Mouse (Mus musculus) embryonic facial prominence, embryonic 14.5 days (tissue): ENCODE data around the gene Dpyd. TPM values are rescaled to one million over a fixed set of nuclear protein-coding genes. Genes with fewer than 3 reads are reported as not detected.

ENCODE experiments used
- ATAC-seq: fragments of 200-750 bp; cut with Nextera tagmentation; 2 replicates; pipeline ENCODE4 v1.8.0; 2017; ENCODE audit warnings: low read depth, moderate number of reproducible peaks, moderate TSS enrichment
- DNase-seq: peaks from one replicate; pipeline ENCODE4 v3.0.0-alpha.2; 2015; ENCODE audit warnings: low spot score
- H3K27ac ChIP-seq: fragments of 300-500 bp; sonication (generic); replicated peaks from 2 replicates; pipeline ENCODE4 v1.5.1; 2014; ENCODE audit warnings: low read depth, mild to moderate bottlenecking, low read length, moderate library complexity
- H3K27me3 ChIP-seq: fragments of 300-500 bp; sonication (generic); replicated peaks from 2 replicates; pipeline ENCODE4 v1.6.1; 2014; ENCODE audit warnings: low read length; ENCODE audit not compliant: control insufficient read depth, insufficient read depth
- H3K36me3 ChIP-seq: fragments of 300-500 bp; sonication (generic); 2 replicates; pipeline ENCODE4 v1.6.1; 2014; ENCODE audit warnings: low read length, mixed read lengths; ENCODE audit not compliant: control insufficient read depth, insufficient read depth
- H3K4me1 ChIP-seq: fragments of 300-500 bp; sonication (generic); 2 replicates; pipeline ENCODE4 v1.6.1; 2014; ENCODE audit warnings: antibody characterized with exemption, low read length; ENCODE audit not compliant: control insufficient read depth, insufficient read depth
- H3K4me2 ChIP-seq: fragments of 300-500 bp; sonication (generic); 2 replicates; pipeline ENCODE4 v1.6.1; 2014; ENCODE audit warnings: low read depth, mild to moderate bottlenecking, low read length, moderate library complexity, mixed read lengths
- H3K4me3 ChIP-seq: fragments of 300-500 bp; sonication (generic); 2 replicates; pipeline ENCODE4 v1.5.1; 2014; ENCODE audit warnings: low read depth, mild to moderate bottlenecking, low read length
- H3K9ac ChIP-seq: fragments of 300-500 bp; sonication (generic); 2 replicates; pipeline ENCODE4 v1.6.1; 2014; ENCODE audit warnings: low read depth, mild to moderate bottlenecking, low read length, moderate library complexity, mixed read lengths
- H3K9me3 ChIP-seq: fragments of 300-500 bp; sonication (generic); 2 replicates; pipeline ENCODE4 v1.6.1; 2016; ENCODE audit warnings: low read length; ENCODE audit not compliant: control insufficient read depth
- WGBS: fragments of 180-500 bp; shearing (Covaris S2); extraction: QIAGEN DNeasy Blood & Tissue Kit; methylation state at CpG from one replicate; pipeline ENCODE4 v1.1.7; 2014; 5-methylcytosine and 5-hydroxymethylcytosine counted together
- polyA plus RNA-seq: library from polyadenylated mRNA; unstranded; fragments of >200 nt; fragmentation: Nextera tagmentation; extraction: Ambion mirVana; gene quantifications from 2 replicates; pipeline ENCODE4 v1.2.1, GENCODE M21; 2014

The Dpyd gene
- polyA plus RNA-seq, 1 experiment from 2014 or later = 6.9 TPM

DNA sequence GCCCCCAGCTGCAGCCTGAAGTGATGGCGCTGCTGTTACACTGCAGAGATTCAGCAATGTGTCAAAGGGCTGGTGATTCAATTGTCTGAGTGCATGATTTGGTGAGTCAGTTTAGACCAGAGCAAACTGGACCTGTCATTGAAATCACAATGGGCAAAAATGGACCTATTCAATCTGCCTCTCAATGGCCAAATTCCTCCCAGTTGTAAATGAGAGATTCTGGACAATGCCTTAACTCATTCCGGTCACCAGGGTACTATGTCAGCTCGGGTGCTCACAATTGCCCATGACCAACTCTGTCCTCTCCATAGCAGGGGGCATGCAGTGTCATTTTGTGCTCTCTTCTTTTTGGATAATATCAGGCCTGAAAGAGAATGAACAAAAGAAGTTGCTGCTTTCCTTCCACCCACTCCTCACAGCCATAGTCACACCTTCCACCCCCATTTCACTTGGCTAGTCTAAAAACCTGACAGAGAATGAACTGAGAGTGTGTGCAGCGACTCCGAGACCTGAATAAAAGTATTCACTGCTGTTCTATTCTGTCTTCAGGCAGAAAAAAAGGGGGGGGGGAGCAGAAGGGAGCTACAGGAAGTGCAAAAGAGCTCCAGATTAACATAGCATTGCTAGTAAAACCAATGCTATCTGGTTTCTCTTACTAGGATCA lies 533.4 kb downstream of the Dpyd start:
- Histone ChIP-seq H3K36me3 (no peaks in the 10 kb centered on the region), H3K4me3 (no peak overlapping the region), H3K4me1 (no peaks in the 10 kb centered on the region), H3K9me3 (no peaks in the 10 kb centered on the region), H3K27ac (no peak overlapping the region), H3K9ac (no peak overlapping the region), H3K4me2 (no peak overlapping the region), H3K27me3 (no peaks in the 10 kb centered on the region)
- 59% methylated on average over 5 of the region's 5 CpGs for WGBS
- ATAC-seq = no peak
- DNase-seq = no peak

DNA sequence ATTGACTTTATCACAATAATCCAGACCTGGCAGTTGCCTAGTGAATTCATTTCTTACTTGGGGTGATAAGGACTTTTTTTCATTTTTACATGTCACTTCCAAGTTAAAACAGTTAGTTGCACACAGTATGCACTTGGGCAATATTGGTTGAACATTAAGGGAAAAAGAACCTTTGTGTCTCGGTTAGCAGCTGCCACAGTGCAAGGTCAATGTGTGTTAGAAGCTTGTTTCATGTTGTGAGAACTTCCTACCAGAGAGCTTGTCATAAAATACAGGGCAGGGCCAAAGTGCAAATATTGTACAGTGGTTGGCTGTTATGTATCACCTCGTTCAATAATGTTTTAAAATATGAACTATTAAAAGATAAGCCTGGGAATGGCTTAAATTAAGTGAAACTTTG lies 564.1 kb downstream of the Dpyd start:
- WGBS = 67% methylated on average over 2 of the region's 2 CpGs
- DNase-seq (no peak), ATAC-seq (no peak)
- Histone ChIP-seq H3K36me3 (no peaks in the 10 kb centered on the region), H3K4me3 (no peak overlapping the region), H3K27me3 (no peaks in the 10 kb centered on the region), H3K27ac (no peak overlapping the region), H3K9ac (no peak overlapping the region), H3K4me1 (no peaks in the 10 kb centered on the region), H3K4me2 (no peak overlapping the region), H3K9me3 (no peaks in the 10 kb centered on the region)

DNA sequence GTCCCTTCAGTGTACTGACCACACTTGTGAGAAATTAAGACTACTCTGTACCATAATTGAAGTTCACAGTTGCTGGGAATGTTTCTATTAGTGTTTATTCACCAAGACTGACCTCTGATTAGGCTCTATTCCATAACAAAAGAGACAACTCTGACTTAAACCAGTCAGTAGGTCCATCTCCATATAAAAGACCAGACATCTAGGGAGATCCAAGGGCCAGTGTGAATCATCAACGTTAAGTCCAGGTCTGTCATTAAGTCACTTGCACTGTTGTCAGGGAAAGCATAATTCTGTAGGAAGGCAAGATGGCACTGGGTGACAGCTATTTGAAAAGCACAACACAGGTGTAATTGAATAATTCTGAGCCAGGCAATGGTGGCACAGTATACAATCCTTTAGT lies 566.1 kb downstream of the Dpyd start:
- Histone ChIP-seq H3K4me1 (no peaks in the 10 kb centered on the region), H3K9ac (no peak overlapping the region), H3K27ac (no peak overlapping the region), H3K4me2 (no peak overlapping the region), H3K27me3 (no peaks in the 10 kb centered on the region), H3K4me3 (no peak overlapping the region), H3K36me3 (no peaks in the 10 kb centered on the region), H3K9me3 (no peaks in the 10 kb centered on the region)
- no peak for DNase-seq
- ATAC-seq = no peak
- WGBS = 79% methylated on average over 1 of the region's 1 CpGs

DNA sequence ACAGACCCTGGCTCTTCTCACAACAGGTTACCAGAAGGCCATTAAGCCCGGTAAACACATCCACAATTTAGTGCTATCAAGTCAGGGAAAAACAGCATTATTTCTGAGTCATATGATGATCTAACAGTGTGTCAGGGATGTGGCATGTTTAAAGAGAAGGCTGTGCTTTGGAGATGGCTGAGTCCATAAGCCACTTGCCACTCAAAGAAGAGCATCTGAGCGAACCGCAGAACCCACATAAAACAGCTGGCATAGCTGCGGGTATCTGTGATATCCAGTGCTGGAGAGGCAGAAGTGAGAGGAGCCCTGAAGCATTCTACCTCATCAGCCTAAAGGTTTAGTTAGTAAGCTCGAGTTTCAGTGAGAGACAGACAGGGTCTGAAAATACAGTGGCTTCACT lies 581.1 kb downstream of the Dpyd start:
- WGBS = 55% methylated on average over 5 of the region's 5 CpGs
- no peak for ATAC-seq
- H3K36me3 ChIP-seq = no peaks in the 10 kb centered on the region

DNA sequence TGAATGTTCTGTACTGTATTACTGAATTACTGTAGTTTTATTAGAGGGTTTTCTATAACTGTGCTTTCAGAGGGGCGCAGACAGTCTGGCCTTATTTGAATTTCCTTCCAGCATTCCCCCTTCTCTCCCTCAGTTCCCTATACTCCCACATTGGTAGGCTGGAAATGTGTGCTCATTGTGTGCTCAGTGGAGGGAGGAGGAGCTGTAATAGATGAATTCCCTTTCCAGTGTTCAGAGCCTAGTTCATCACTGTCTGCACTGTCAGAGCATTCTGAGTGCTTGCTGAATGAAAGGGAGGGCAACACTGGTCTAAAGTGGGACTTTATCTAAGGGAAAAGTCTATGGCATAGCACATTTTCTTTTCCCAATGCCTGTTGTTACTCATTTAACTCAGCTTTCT lies 582.9 kb downstream of the Dpyd start:
- WGBS = 88% methylated on average over 1 of the region's 1 CpGs
- no peaks in the 10 kb centered on the region for H3K4me1 ChIP-seq
- no peaks in the 10 kb centered on the region for H3K27me3 ChIP-seq
- H3K36me3 ChIP-seq = no peaks in the 10 kb centered on the region
- no peak for ATAC-seq
- no peak overlapping the region for H3K9ac ChIP-seq
- no peak overlapping the region for H3K4me3 ChIP-seq
- H3K9me3 ChIP-seq = no peaks in the 10 kb centered on the region
- DNase-seq = no peak
- H3K27ac ChIP-seq = no peak overlapping the region
- no peak overlapping the region for H3K4me2 ChIP-seq

More for the DNA sequence above, 581.1 kb downstream of the Dpyd start:
- Histone ChIP-seq H3K4me1 (no peaks in the 10 kb centered on the region), H3K9me3 (no peaks in the 10 kb centered on the region), H3K4me2 (no peak overlapping the region), H3K27ac (no peak overlapping the region), H3K9ac (no peak overlapping the region), H3K27me3 (no peaks in the 10 kb centered on the region), H3K4me3 (no peak overlapping the region)
- DNase-seq = peak; percentile 22

DNA sequence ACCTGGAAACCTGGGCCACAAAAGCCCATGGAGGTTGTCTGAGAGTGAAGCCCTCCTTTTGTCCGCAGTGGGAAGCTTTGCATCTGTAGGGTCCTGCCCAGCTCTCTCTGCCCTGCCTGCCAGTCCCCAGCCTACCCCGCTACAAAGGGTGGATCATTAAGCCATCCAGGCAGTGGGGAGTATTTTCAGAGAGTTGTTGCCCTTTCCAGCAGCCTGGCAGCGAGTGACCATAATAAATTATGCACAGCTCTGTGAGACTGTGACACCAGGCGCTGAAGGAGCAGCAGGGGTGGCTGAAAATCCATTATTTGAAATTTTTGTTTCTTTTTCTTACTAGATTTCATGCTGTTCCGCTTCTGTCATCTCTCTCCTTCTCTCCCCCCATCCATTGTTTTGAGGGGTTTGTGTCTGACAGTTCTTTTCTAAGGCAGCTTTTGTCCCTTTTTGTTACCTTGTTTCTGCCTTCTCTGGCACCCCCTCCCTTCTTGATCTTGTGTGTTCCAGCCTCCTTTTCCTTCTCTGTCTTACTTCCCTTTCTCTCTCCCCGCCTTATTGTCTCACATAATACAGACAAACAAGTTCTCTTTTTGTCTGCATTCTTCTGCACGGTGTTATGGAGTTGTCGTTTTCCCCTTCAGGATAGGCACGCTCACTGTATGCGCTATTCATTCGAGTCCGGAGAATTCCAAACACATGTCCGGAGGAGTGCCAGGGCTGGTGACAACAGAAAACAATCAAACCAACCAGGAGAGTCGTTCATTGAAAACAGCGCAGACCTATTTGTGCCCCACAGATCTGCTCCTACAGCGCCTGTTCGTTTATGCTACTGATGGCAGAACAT lies 592.9 kb downstream of the Dpyd start:
- peak overlapping the region; percentile 39 for H3K4me2 ChIP-seq
- no peaks in the 10 kb centered on the region for H3K36me3 ChIP-seq
- H3K27me3 ChIP-seq = no peaks in the 10 kb centered on the region
- peak overlapping the region; percentile 17; the same call in 1 of the 2 replicates for H3K9ac ChIP-seq
- H3K4me1 ChIP-seq = peaks cover 3% of the 10 kb centered on the region; the same call in 1 of the 2 replicates
- no peak overlapping the region for H3K27ac ChIP-seq
- ATAC-seq = peak; percentile 62; the same call in 1 of the 2 replicates
- no peaks in the 10 kb centered on the region for H3K9me3 ChIP-seq
- H3K4me3 ChIP-seq = peak overlapping the region; percentile 5
- DNase-seq = peak; percentile 23
- 36% methylated on average over 17 of the region's 17 CpGs for WGBS

DNA sequence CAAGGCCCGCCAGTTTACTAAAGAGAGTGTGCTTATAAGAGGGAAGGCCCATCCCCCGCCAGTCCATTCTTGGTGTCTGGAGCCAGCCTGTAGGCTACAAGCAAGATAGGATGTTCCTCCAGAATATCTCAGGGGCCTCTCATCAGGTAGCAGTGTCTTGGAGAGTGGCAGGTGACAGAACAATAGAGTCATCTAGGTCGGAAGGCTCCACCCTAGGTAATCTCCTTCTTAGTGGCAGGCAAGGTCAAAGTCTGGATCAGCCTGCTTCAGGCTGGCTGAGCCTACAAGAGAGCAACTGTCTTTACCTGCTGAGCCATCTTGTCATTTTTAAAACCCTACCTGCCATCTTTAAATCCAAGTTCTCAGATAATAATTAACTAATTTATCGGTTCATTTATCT lies 596.7 kb downstream of the Dpyd start:
- no peaks in the 10 kb centered on the region for H3K9me3 ChIP-seq
- H3K9ac ChIP-seq = no peak overlapping the region
- no peak for DNase-seq
- no peak for ATAC-seq
- whole genome bisulfite sequencing = 90% methylated on average over 4 of the region's 4 CpGs
- H3K4me3 ChIP-seq = no peak overlapping the region
- H3K27ac ChIP-seq = no peak overlapping the region
- H3K36me3 ChIP-seq = no peaks in the 10 kb centered on the region
- H3K27me3 ChIP-seq = no peaks in the 10 kb centered on the region
- H3K4me2 ChIP-seq = no peak overlapping the region
- no peaks in the 10 kb centered on the region for H3K4me1 ChIP-seq

DNA sequence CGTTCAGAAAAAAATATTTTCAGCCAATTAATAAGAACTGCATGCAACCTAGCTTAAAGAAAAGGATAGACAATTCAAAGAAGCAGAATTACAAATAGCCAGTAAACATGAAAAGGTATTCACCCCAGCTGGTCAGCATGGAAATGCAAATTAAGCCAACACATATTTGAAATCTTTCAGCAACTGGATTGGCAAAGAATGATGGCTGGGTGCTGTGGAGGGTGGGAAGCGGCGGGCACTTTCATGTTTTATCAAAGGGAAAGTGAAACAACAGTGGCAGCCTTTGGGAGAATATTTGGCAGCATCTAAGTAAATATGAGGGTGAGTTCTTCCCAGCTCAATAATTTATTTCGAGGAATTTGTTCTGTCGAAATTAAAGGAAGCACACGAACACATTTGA lies 603.8 kb downstream of the Dpyd start:
- Histone ChIP-seq H3K27ac (no peak overlapping the region), H3K4me3 (no peak overlapping the region), H3K4me2 (no peak overlapping the region), H3K36me3 (no peaks in the 10 kb centered on the region), H3K4me1 (no peaks in the 10 kb centered on the region), H3K9ac (no peak overlapping the region), H3K27me3 (no peaks in the 10 kb centered on the region), H3K9me3 (no peaks in the 10 kb centered on the region)
- ATAC-seq = no peak
- WGBS = 74% methylated on average over 6 of the region's 6 CpGs
- no peak for DNase-seq
